Mouse (Mus musculus): ENCODE measurements around the gene E030018B13Rik. TPM values are rescaled to one million over a fixed set of nuclear protein-coding genes. Genes with fewer than 3 reads are reported as not detected.

The E030018B13Rik gene
- total and polyA plus RNA-seq, 3 experiments: 0.07 TPM; not detected in 2

DNA sequence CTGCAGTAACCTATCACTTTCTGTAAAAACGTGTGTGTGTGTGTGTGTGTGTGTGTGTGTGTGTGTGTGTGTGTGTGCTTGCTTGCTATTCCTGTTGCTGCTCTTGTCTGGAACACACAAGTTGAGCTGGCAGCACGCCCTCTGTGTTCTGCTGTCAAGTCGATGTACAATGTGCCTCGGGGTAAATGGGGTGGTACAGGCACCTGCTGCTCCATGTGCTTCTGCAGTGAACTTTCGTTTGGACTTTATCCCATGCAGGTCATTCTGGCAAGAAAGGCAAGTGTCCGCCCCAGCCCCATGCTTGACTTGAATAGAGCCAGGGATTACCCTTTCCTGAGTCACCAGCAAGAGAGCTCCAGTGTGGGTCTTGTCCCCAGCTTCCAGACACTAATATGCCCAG is 1.0 kb downstream of the E030018B13Rik start:
- H3K9me3 ChIP-seq (replicated peaks; ENCODE audit: insufficient read depth, low read length): no peaks in the 10 kb centered on the region
- DNase-seq (ENCODE audit: low read depth, low spot score): no peak
- no peak overlapping the region for H3K9ac ChIP-seq (ENCODE audit: control insufficient read depth, low read depth, low read length, poor library complexity, severe bottlenecking)
- no peak overlapping the region for H3K27ac ChIP-seq (ENCODE audit: control insufficient read depth, low read depth, low read length)
- peaks cover 39 to 54% of the 10 kb centered on the region in 2 experiments for H3K4me1 ChIP-seq (ENCODE audit: control insufficient read depth in 1 of 2, insufficient read depth in 2 of 2, low read length in 2 of 2)
- no peaks in the 10 kb centered on the region for H3K27me3 ChIP-seq (ENCODE audit: control insufficient read depth in 1 of 2, insufficient read depth in 2 of 2, low read length in 2 of 2)
- no peak overlapping the region for H3K4me3 ChIP-seq (ENCODE audit: control insufficient read depth in 1 of 2, insufficient read depth in 1 of 2, low read depth in 2 of 2, low read length in 2 of 2)
- peaks cover 42% of the 10 kb centered on the region for H3K79me2 ChIP-seq (ENCODE audit: control insufficient read depth, insufficient read depth, low read length, poor library complexity)
- peaks cover 7 to 52% of the 10 kb centered on the region in 2 experiments for H3K36me3 ChIP-seq (ENCODE audit: control insufficient read depth in 1 of 2, insufficient read depth in 2 of 2, low read length in 2 of 2)
- TF ChIP-seq ZKSCAN1 (IDR thresholded peaks at IDR 0.05; ENCODE audit: low read depth, low read length): no peak
- no peak for TF ChIP-seq TAL1 (IDR thresholded peaks at IDR 0.05; ENCODE audit: low read length)
- TF ChIP-seq NELFE (IDR thresholded peaks at IDR 0.05; ENCODE audit: low read depth, low read length): no peak
- TF ChIP-seq TCF12 (IDR thresholded peaks at IDR 0.05; ENCODE audit: low read depth, low read length): no peak
- no peak for TF ChIP-seq GABPA (IDR thresholded peaks at IDR 0.05; ENCODE audit: low read depth, low read length)
- TF ChIP-seq ZNF384 (IDR thresholded peaks at IDR 0.05; ENCODE audit: low read depth, low read length): no peak
- TF ChIP-seq MAFK (IDR thresholded peaks at IDR 0.05; ENCODE audit: borderline replicate concordance, low read depth, low read length): no peak
- TF ChIP-seq MYC (IDR thresholded peaks at IDR 0.05; ENCODE audit: low read depth, low read length): no peak
- no peak for TF ChIP-seq ETS1 (IDR thresholded peaks at IDR 0.05; ENCODE audit: low read depth, low read length)
- no peak for TF ChIP-seq NRF1 (IDR thresholded peaks at IDR 0.05; ENCODE audit: insufficient read depth, low read depth, low read length, poor library complexity, severe bottlenecking)
- no peak for TF ChIP-seq HCFC1 (IDR thresholded peaks at IDR 0.05; ENCODE audit: low read depth, low read length)

DNA sequence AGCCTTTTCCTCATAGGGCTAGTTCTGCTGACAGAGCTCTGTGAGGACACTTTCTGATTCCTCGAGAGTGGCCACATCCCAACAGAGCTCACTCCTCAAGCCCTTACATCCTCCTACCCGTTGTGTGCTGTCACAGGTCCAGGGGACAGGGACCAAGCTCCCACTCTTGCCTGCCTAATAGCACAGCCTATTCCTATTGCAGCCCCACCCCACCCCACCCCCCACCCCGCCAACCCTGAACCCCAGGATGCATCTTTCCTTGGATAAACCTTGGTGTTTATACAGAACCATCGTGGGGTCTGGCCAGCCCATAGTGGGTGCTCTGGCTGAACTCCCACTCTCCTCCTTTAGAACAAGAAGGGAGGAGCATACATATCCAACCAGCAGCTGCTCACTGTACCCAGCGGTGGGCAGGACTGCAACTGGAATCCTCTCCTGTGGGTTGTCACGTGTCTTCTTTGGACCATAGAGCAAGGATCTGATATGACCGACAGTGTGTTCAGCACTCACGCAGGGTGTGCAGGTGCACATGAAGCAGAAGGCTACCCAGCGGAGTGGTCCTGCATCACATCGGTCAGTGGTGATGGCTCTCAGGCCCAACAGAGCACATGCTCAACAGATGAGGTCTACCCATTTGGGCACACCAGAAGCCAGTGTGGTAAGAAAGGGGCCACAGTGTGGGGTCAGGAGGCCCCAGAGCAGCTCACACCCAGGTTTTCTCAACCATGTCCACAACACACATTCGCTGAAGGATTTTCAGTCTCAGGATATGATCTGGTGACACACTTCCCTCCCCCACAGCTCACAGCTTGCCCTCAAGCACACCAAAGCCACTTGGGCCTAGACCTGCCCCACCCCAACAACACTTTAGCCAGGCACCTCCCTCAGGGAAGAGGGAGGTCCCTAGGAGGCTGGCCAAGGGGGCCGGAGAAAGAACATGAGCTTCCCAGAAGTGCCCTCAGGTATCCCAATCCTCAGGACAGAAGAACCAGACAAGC is 2.4 kb downstream of the E030018B13Rik start:
- Histone ChIP-seq H3K4me3 (ENCODE audit: control insufficient read depth in 1 of 2, insufficient read depth in 1 of 2, low read depth in 2 of 2, low read length in 2 of 2) (no peak overlapping the region), H3K4me1 (ENCODE audit: control insufficient read depth in 1 of 2, insufficient read depth in 2 of 2, low read length in 2 of 2) (peaks cover 41 to 56% of the 10 kb centered on the region in 2 experiments), H3K36me3 (ENCODE audit: control insufficient read depth in 1 of 2, insufficient read depth in 2 of 2, low read length in 2 of 2) (peaks cover 7 to 49% of the 10 kb centered on the region in 2 experiments)

More for the DNA sequence above, 2.4 kb downstream of the E030018B13Rik start:
- Histone ChIP-seq H3K9ac (ENCODE audit: control insufficient read depth, low read depth, low read length, poor library complexity, severe bottlenecking) (no peak overlapping the region), H3K9me3 (replicated peaks; ENCODE audit: insufficient read depth, low read length) (no peaks in the 10 kb centered on the region), H3K27me3 (ENCODE audit: control insufficient read depth in 1 of 2, insufficient read depth in 2 of 2, low read length in 2 of 2) (no peaks in the 10 kb centered on the region), H3K27ac (ENCODE audit: control insufficient read depth, low read depth, low read length) (no peak overlapping the region), H3K79me2 (ENCODE audit: control insufficient read depth, insufficient read depth, low read length, poor library complexity) (peaks cover 48% of the 10 kb centered on the region)
- TF ChIP-seq POLR2AphosphoS2 (IDR thresholded peaks at IDR 0.05; ENCODE audit: low read length): no peak
- peak; percentile 27; the same call in 1 of the 2 replicates for TF ChIP-seq USF1 (IDR thresholded peaks at IDR 0.05; ENCODE audit: low read depth, low read length)
- no peak for DNase-seq (ENCODE audit: low read depth, low spot score)

Data from MEL (cell line).